Mouse (Mus musculus): ENCODE measurements around the gene Zc3h10. TPM values are rescaled to one million over a fixed set of nuclear protein-coding genes. Genes with fewer than 3 reads are reported as not detected.

Zc3h10 gene
- 18.2 and 20.0 TPM in 2 replicates for polyA plus RNA-seq (2015; fragmentation: Nextera tagmentation; extraction: Ambion mirVana)

DNA sequence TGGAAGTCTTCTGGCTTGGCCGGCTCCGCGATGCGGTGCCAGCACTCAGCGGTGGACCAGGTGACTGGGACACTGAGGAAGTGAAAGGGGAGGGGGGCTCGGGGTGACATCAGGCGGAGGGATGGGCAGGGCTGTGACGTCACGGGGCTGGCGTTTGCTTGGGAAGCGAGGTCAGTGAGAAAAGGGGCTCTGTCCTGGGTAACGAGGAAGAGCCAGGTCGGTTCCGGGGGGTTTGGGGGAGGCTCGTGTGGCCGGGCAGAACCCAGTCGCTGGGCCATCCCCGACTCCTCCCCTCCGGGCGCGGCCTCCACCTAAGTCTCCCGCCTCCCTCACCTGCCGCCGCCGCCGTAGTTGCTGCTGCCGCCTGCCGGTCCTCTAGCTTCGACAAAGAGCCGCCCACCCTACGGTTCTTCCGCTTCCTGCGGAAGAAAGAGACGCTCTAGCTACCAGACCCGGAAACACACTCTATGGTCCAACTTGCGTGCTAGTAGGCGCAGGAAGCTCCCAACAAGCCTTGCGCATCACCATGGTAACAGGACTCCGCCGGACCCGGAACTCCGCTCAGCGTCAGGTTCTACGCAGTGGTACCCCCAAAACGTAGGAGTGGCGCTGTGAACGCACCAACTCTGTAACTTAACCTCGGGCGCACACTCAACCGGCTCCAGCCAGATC is at the start of gene Zc3h10:
TSS of gene Zc3h10 (minus strand) at position 414 of the 672 bp plus-strand sequence.
- Histone ChIP-seq H3K4me2 (peak within 1 kb of the TSS; percentile 89), H3K27me3 (no peaks in the 10 kb centered on the region), H3K27ac (replicated peaks) (peak within 1 kb of the TSS; percentile 97), H3K9me3 (no peaks in the 10 kb centered on the region), H3K9ac (peak within 1 kb of the TSS; percentile 65), H3K36me3 (peaks cover 29% of the 10 kb centered on the region), H3K4me1 (replicated peaks) (peaks cover 17% of the 10 kb centered on the region), H3K4me3 (peak within 1 kb of the TSS; percentile 64)
- WGBS = under 1% methylated on average over 49 of the region's 50 CpGs
- peak; percentile 88 for ATAC-seq (ENCODE audit: low FRiP score, low read depth)

DNA sequence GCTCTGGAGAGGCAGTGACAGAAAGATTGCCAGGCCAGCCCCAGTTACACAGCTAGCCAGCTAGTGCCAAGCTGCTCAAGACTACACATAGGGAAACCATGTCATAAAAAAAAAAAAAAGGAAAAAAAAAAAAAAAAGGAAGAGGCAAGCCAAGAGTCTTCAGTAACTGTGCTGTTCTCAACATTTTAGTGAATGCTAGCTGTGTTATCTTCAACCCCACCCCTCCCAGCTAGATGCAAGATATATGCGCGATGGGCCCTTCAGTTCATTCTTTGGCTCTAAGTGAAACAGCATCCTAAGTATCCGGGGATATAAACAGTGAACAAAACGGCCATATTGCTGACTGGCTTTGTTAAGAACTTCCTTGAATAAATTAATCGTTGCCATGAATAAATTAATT is 45.2 kb upstream of the Zc3h10 start:
- Histone ChIP-seq H3K27ac (replicated peaks) (no peak overlapping the region), H3K4me2 (no peak overlapping the region), H3K9me3 (no peaks in the 10 kb centered on the region), H3K27me3 (peaks cover 18% of the 10 kb centered on the region), H3K4me3 (no peak overlapping the region), H3K4me1 (replicated peaks) (peaks cover 18% of the 10 kb centered on the region), H3K9ac (no peak overlapping the region), H3K36me3 (no peaks in the 10 kb centered on the region)
- no peak for ATAC-seq (ENCODE audit: low FRiP score, low read depth)
- WGBS = 56% methylated on average over 5 of the region's 5 CpGs

DNA sequence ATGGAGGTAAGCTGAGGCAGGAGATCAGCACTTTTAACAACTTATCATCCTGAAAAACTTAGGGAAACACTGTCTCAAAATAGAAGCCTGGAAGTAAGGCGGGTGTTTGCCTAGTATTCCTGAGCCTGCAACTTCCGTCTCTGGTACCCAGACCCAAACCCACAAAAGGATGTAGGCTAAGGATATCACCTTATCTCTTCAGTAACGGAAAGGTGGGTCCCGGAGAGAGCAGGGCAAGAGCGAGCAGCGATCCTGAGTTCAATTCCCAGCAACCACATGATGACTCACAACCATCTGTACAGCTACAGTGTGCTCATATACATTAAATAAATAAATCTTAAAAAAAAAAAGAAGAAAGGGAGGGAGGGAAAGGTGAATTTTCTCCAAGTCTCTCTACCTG is 43.9 kb upstream of the Zc3h10 start:
- H3K4me2 ChIP-seq = no peak overlapping the region
- peaks cover 32% of the 10 kb centered on the region for H3K27me3 ChIP-seq
- no peak for ATAC-seq (ENCODE audit: low FRiP score, low read depth)
- H3K36me3 ChIP-seq = no peaks in the 10 kb centered on the region
- 91% methylated on average over 6 of the region's 6 CpGs for WGBS
- H3K4me3 ChIP-seq = no peak overlapping the region
- H3K4me1 ChIP-seq (replicated peaks) = peaks cover 18% of the 10 kb centered on the region
- H3K27ac ChIP-seq (replicated peaks) = no peak overlapping the region
- no peaks in the 10 kb centered on the region for H3K9me3 ChIP-seq
- no peak overlapping the region for H3K9ac ChIP-seq

DNA sequence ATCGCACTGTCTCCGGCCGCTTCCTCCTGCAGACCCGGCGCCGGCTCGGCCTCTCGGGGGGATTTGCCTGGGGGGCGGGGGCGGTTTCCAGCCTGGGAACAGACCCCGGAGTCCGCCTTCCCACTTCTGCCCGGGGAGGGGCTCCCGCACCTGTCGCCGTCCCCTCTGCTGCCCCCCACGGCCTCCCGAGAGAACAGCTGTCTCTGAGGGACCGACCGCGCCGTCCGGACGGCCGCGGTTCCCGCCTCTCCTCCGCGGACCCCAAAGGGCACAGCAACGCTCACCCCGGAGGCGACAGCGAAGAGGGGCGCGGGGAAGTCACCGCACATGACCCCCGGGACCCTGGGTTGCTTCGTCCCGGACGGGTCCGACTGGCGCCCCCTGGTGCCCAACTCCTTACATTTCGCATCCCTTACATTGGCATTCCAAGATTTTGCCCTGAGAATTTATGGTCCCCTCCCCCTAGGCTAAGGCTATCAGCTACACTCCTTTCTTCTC is 42.7 kb upstream of the Zc3h10 start:
- WGBS = under 1% methylated on average over 43 of the region's 43 CpGs
- Histone ChIP-seq H3K27me3 (peaks cover 38% of the 10 kb centered on the region), H3K4me2 (peak overlapping the region; percentile 99), H3K4me3 (peak overlapping the region; percentile 71), H3K27ac (replicated peaks) (no peak overlapping the region; the same call in 1 of the 2 replicates), H3K4me1 (replicated peaks) (peaks cover 18% of the 10 kb centered on the region), H3K36me3 (no peaks in the 10 kb centered on the region), H3K9me3 (no peaks in the 10 kb centered on the region), H3K9ac (peak overlapping the region; percentile 42)
- peak; percentile 62 for ATAC-seq (ENCODE audit: low FRiP score, low read depth)

- Histone ChIP-seq H3K27me3 (peaks cover 39% of the 10 kb centered on the region), H3K4me2 (peak within 1 kb of the TSS; percentile 99), H3K9me3 (no peaks in the 10 kb centered on the region), H3K9ac (peak within 1 kb of the TSS; percentile 42), H3K4me3 (peak within 1 kb of the TSS; percentile 71), H3K4me1 (replicated peaks) (peaks cover 18% of the 10 kb centered on the region), H3K36me3 (no peaks in the 10 kb centered on the region), H3K27ac (replicated peaks) (no peak within 1 kb of the TSS; the same call in 1 of the 2 replicates)
- under 1% methylated on average over 43 of the region's 43 CpGs for WGBS
- ATAC-seq (ENCODE audit: low FRiP score, low read depth) = peak; percentile 21; the same call in 1 of the 2 replicates
Observed at GRCm38 (mm10) chr10:128589464-128590192, 42.1 kb upstream of the Zc3h10 start, which contains the start of gene Erbb3. Gene Erbb3 (minus strand): TSS chr10:128589652.

DNA sequence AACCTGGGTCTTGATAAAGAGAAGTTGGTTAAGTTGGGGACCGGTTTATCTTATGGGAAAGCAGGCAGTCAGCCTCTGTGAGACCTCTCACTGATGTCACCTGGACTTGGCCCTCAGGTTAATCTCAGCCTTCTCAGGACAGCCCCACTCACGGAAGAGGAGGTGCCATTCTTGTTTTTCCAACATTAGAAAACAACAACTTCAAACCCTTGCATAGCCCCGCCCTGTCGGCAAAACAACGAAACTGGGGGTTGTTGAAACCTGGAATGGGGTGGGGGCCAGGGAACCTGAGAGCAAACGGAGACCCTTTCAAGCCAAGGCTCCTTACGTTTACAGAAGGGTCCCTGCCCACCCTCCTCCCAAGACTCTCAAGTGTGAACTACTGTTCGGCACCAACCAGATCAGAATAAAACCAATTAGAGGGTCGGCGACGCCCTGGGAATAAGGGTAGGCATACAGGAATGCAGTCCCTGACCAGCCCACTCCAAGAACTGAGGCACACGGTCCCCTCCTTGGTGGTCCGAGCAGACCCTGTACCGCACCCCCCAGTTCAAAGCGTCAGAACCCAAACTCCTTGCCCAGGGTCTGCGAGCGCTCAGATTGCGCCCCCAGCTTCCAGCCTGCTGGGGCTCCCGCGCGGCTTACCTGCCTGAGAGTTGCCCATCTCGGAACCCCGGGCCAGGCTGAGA is 41.3 kb upstream of the Zc3h10 start:
- peak overlapping the region; percentile 42; the same call in 1 of the 2 replicates for H3K9ac ChIP-seq
- H3K4me3 ChIP-seq = peak overlapping the region; percentile 71
- no peaks in the 10 kb centered on the region for H3K9me3 ChIP-seq
- H3K4me2 ChIP-seq = peak overlapping the region; percentile 99
- no peaks in the 10 kb centered on the region for H3K36me3 ChIP-seq
- peak; percentile 19; the same call in 1 of the 2 replicates for ATAC-seq (ENCODE audit: low FRiP score, low read depth)
- WGBS = 1% methylated on average over 23 of the region's 23 CpGs
- peaks cover 18% of the 10 kb centered on the region for H3K4me1 ChIP-seq (replicated peaks)
- H3K27ac ChIP-seq (replicated peaks) = no peak overlapping the region
- H3K27me3 ChIP-seq = peaks cover 42% of the 10 kb centered on the region

DNA sequence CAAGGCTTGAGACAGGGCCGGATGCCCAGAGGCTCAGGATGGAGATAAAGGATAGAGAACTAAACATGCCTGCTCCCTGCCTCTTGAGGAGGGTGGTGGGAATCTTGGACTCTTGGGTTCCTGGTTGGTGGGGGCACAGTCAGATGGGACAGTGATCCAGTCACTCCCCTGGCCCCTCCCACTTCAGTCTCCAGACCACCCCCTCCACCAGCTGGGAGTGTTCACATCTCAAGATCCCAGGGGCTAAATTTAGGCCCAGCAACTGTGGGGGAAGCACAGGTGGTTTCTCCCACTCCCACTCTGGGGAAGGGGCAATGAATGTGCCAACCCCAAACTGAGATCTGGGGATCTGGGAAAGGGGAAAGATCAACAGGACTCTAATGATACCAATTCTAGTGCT is 40.6 kb upstream of the Zc3h10 start:
- 33% methylated on average over 1 of the region's 1 CpGs for whole genome bisulfite sequencing
- no peak for ATAC-seq (ENCODE audit: low FRiP score, low read depth)
- Histone ChIP-seq H3K27me3 (peaks cover 42% of the 10 kb centered on the region), H3K4me1 (replicated peaks) (peaks cover 18% of the 10 kb centered on the region), H3K9ac (no peak overlapping the region), H3K9me3 (no peaks in the 10 kb centered on the region), H3K36me3 (no peaks in the 10 kb centered on the region), H3K27ac (replicated peaks) (no peak overlapping the region), H3K4me2 (no peak overlapping the region), H3K4me3 (no peak overlapping the region)

DNA sequence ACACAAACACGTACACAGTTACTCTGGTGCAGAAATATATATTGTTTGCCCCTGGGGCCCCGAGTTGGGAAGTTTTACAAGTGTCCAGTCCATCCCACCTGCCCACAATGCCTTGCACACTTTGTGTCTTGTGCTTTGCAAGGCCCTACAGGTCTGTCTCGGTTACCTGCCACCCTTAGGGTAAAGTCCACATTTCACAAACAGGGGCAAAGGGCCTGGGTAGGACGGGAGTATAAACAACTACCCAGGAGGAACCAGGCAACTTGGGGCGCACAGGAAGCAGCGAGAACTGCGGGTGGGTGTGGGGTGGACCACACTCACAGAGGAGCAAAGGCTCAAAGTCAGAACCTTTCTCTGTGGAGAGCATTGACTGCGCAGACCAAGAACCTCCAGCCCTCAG is 40.1 kb upstream of the Zc3h10 start:
- Histone ChIP-seq H3K4me3 (no peak overlapping the region), H3K4me1 (replicated peaks) (peaks cover 18% of the 10 kb centered on the region), H3K27ac (replicated peaks) (no peak overlapping the region), H3K36me3 (no peaks in the 10 kb centered on the region), H3K9ac (no peak overlapping the region), H3K27me3 (peaks cover 42% of the 10 kb centered on the region), H3K4me2 (no peak overlapping the region), H3K9me3 (no peaks in the 10 kb centered on the region)
- ATAC-seq (ENCODE audit: low FRiP score, low read depth) = 0 out of 2 replicates have a peak, but pooled peaks have one; percentile 25
- WGBS = 54% methylated on average over 8 of the region's 8 CpGs

DNA sequence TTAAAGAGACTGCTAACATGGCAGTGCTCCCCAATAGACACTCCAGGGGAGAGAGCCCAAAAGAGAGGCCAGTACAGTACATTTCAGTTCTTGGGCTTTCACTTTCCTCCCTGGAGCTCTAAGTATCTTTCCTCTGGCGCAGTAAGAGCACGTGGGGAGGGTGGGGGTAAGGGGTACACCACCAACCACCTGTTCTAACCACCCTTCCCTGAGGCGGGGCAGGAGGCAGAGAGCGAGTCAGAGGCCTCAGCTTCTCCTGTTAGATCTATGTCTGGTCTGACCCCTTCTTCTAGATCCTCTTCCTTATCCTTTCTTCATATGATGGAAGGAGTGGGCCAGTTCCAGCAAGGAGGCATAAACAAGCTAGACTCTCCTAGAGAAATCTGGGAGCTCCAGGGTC is 39.5 kb upstream of the Zc3h10 start:
- Histone ChIP-seq H3K9ac (no peak overlapping the region), H3K4me1 (replicated peaks) (peaks cover 18% of the 10 kb centered on the region), H3K36me3 (no peaks in the 10 kb centered on the region), H3K4me3 (no peak overlapping the region), H3K27ac (replicated peaks) (no peak overlapping the region), H3K4me2 (peak overlapping the region; percentile 9; the same call in 1 of the 2 replicates), H3K27me3 (peaks cover 42% of the 10 kb centered on the region), H3K9me3 (no peaks in the 10 kb centered on the region)
- ATAC-seq (ENCODE audit: low FRiP score, low read depth) = no peak
- WGBS = 50% methylated on average over 4 of the region's 4 CpGs

GRCm38 (mm10) chr10:128586546-128586945 is 39.0 kb upstream of the Zc3h10 start:
- Histone ChIP-seq H3K4me3 (no peak overlapping the region), H3K27ac (replicated peaks) (no peak overlapping the region), H3K9ac (no peak overlapping the region), H3K27me3 (peaks cover 42% of the 10 kb centered on the region), H3K4me2 (peak overlapping the region; percentile 9; the same call in 1 of the 2 replicates), H3K36me3 (no peaks in the 10 kb centered on the region), H3K4me1 (replicated peaks) (peaks cover 18% of the 10 kb centered on the region), H3K9me3 (no peaks in the 10 kb centered on the region)
- ATAC-seq (ENCODE audit: low FRiP score, low read depth) = no peak
- 0% methylated on average over 1 of the region's 1 CpGs for WGBS

DNA sequence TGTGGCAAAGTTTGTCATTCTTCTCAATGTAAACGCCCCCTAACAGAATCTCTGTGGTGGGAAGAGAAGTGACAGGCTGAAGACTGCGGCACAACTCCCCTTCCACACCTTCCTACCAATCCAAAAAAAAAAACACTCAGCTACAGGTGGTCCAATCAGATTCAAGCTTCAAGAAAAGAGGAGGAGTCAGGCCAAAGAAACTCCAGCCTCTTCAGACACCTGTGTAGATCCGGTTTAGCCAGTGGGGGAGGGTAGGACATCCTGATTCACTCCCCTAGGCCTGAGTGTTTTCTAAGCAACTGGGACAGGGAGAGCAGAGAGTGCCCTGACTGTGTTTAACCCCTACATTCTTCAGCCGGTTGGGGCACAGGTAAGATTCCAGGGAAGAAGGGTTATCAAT is 36.8 kb upstream of the Zc3h10 start:
- Histone ChIP-seq H3K9me3 (no peaks in the 10 kb centered on the region), H3K36me3 (no peaks in the 10 kb centered on the region), H3K4me2 (no peak overlapping the region), H3K9ac (no peak overlapping the region), H3K4me3 (no peak overlapping the region), H3K27ac (replicated peaks) (no peak overlapping the region), H3K4me1 (replicated peaks) (peaks cover 5% of the 10 kb centered on the region), H3K27me3 (peaks cover 38% of the 10 kb centered on the region)
- 12% methylated on average over 4 of the region's 4 CpGs for WGBS
- no peak for ATAC-seq (ENCODE audit: low FRiP score, low read depth)
